Mouse (Mus musculus): ENCODE measurements around the gene A230050P20Rik. TPM values are rescaled to one million over a fixed set of nuclear protein-coding genes. Genes with fewer than 3 reads are reported as not detected.
"Not testable (repeated sequence)": the region's sequence is repeated elsewhere in the genome, so short reads cannot be mapped to it uniquely, and the experiment has no call there.

A230050P20Rik gene
- 22.3 and 37.9 TPM in 2 replicates for polyA plus RNA-seq (2012; rRNA removed)

DNA sequence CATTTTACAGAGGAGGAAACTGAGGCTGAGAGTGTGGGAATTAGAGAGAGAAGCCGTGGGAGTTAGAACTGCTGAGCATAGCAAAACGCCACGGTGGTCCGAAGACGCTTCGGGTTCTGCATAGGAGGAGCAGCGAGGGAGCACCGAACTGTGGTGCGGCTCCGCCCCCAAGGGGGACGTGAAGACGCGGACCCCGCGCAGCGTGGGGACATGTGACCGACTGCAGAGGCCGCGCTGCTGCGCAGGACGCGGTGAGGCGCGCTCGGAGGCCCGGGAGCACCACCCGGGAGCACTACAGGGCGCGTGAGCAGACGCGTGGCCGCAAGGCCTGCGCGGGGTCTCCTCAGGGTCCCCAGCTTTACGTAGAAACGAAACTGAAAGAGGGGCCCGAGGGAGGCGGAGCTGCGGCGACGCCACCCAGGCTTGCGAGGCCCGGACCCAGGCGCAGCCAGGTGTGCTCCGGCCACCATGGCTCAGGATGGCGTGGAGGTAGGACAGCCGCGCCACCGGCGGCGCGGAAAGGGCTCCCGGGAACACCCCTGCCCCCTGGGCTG lies at the start of gene A230050P20Rik:
A230050P20Rik (plus strand) TSS at position 195 of the 554 bp plus-strand sequence.
- Histone ChIP-seq H3K36me3 (ENCODE audit: control insufficient read depth, insufficient read depth, low read length) (peaks cover 5% of the 10 kb centered on the region; the same call in 1 of the 2 replicates), H3K4me3 (ENCODE audit: low read depth, low read length) (peak within 1 kb of the TSS; percentile 86), H3K27me3 (ENCODE audit: control insufficient read depth, insufficient read depth, low read length) (0 out of 2 replicates have a peak, but pooled peaks cover 4% of the 10 kb centered on the region), H3K4me1 (ENCODE audit: control insufficient read depth, insufficient read depth, insufficient read length, low read length) (peaks cover 9% of the 10 kb centered on the region), H3K27ac (ENCODE audit: insufficient read depth, low read depth, low read length) (no peak within 1 kb of the TSS)
- WGBS = 3% methylated on average over 53 of the region's 53 CpGs
- no peak for TF ChIP-seq POLR2A (IDR thresholded peaks at IDR 0.05; ENCODE audit: low read depth, low read length)
- TF ChIP-seq CTCF (IDR thresholded peaks at IDR 0.05; ENCODE audit: extremely low read depth, insufficient read length, insufficient replicate concordance, low read depth, low read length) = no peak

DNA sequence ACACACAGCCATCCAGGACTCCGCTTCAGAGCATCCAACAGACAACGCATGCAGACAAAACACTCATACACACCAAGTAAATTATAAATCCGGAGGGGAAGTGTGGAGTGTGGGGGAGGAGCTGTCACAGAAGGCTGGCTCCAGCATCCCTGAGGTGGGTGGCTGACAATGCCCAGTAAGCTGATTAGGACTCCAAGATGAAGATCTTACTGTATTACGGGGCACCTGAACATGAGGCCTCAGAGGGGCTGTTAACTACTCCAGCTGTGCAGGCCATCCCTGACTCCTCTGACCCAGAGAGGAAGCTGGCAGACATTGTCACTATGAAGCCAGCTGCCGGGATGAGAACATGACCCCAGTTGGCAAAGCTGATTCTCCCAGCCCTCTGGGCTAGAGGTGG lies 48.4 kb upstream of the A230050P20Rik start:
- Histone ChIP-seq H3K4me1 (ENCODE audit: control insufficient read depth, insufficient read depth, insufficient read length, low read length) (0 out of 2 replicates have a peak, but pooled peaks cover under 1% of the 10 kb centered on the region), H3K27ac (ENCODE audit: insufficient read depth, low read depth, low read length) (no peak overlapping the region), H3K27me3 (ENCODE audit: control insufficient read depth, insufficient read depth, low read length) (0 out of 2 replicates have a peak, but pooled peaks cover under 1% of the 10 kb centered on the region), H3K4me3 (ENCODE audit: low read depth, low read length) (no peak overlapping the region), H3K36me3 (ENCODE audit: control insufficient read depth, insufficient read depth, low read length) (no peaks in the 10 kb centered on the region)
- TF ChIP-seq POLR2A (IDR thresholded peaks at IDR 0.05; ENCODE audit: low read depth, low read length) = no peak
- TF ChIP-seq CTCF (IDR thresholded peaks at IDR 0.05; ENCODE audit: extremely low read depth, insufficient read length, insufficient replicate concordance, low read depth, low read length) = no peak
- WGBS = 76% methylated on average over 5 of the region's 5 CpGs

- TF ChIP-seq POLR2A (IDR thresholded peaks at IDR 0.05; ENCODE audit: low read depth, low read length) = no peak
- TF ChIP-seq CTCF (IDR thresholded peaks at IDR 0.05; ENCODE audit: extremely low read depth, insufficient read length, insufficient replicate concordance, low read depth, low read length) = no peak
- WGBS = 86% methylated on average over 3 of the region's 3 CpGs
- Histone ChIP-seq H3K36me3 (ENCODE audit: control insufficient read depth, insufficient read depth, low read length) (no peaks in the 10 kb centered on the region), H3K4me3 (ENCODE audit: low read depth, low read length) (no peak overlapping the region), H3K4me1 (ENCODE audit: control insufficient read depth, insufficient read depth, insufficient read length, low read length) (no peaks in the 10 kb centered on the region), H3K27me3 (ENCODE audit: control insufficient read depth, insufficient read depth, low read length) (no peaks in the 10 kb centered on the region), H3K27ac (ENCODE audit: insufficient read depth, low read depth, low read length) (no peak overlapping the region)
These were observed 45.6 kb upstream of the A230050P20Rik start for GRCm38 (mm10) chr9:20822821-20823220.

GRCm38 (mm10) chr9:20825781-20826180 lies 42.7 kb upstream of the A230050P20Rik start:
- no peak for TF ChIP-seq CTCF (IDR thresholded peaks at IDR 0.05; ENCODE audit: extremely low read depth, insufficient read length, insufficient replicate concordance, low read depth, low read length)
- TF ChIP-seq POLR2A (IDR thresholded peaks at IDR 0.05; ENCODE audit: low read depth, low read length) = no peak
- H3K4me1 ChIP-seq (ENCODE audit: control insufficient read depth, insufficient read depth, insufficient read length, low read length) = peaks cover 1% of the 10 kb centered on the region; the same call in 1 of the 2 replicates
- WGBS = 45% methylated on average over 5 of the region's 5 CpGs
- no peaks in the 10 kb centered on the region for H3K36me3 ChIP-seq (ENCODE audit: control insufficient read depth, insufficient read depth, low read length)
- no peak overlapping the region for H3K4me3 ChIP-seq (ENCODE audit: low read depth, low read length)
- H3K27me3 ChIP-seq (ENCODE audit: control insufficient read depth, insufficient read depth, low read length) = no peaks in the 10 kb centered on the region
- H3K27ac ChIP-seq (ENCODE audit: insufficient read depth, low read depth, low read length) = no peak overlapping the region

DNA sequence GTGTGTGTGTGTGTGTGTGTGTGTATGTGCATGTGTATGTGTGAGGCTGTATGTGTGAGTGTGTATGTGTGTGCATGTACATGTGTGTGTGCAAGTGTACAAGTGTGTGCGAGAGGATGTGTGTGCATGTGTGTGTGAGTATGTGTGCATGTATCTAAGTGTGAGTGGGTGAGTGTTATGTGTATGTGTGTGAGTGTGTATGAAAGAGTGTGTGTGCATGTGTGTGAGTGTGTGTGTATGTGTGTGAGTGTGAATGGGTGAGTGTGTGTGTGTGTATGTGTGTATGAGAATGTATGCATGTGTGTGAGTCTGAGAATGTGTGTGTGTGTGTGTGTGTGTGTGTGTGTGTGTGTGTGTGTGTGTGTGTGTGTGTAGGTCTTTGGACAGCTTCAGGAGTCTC lies 40.3 kb upstream of the A230050P20Rik start:
- Histone ChIP-seq H3K4me3 (ENCODE audit: low read depth, low read length) (no peak overlapping the region), H3K27me3 (ENCODE audit: control insufficient read depth, insufficient read depth, low read length) (no peaks in the 10 kb centered on the region), H3K4me1 (ENCODE audit: control insufficient read depth, insufficient read depth, insufficient read length, low read length) (peaks cover 3% of the 10 kb centered on the region; the same call in 1 of the 2 replicates), H3K27ac (ENCODE audit: insufficient read depth, low read depth, low read length) (no peak overlapping the region), H3K36me3 (ENCODE audit: control insufficient read depth, insufficient read depth, low read length) (no peaks in the 10 kb centered on the region)
- no peak for TF ChIP-seq POLR2A (IDR thresholded peaks at IDR 0.05; ENCODE audit: low read depth, low read length)
- TF ChIP-seq CTCF (IDR thresholded peaks at IDR 0.05; ENCODE audit: extremely low read depth, insufficient read length, insufficient replicate concordance, low read depth, low read length) = no peak
- WGBS = 95% methylated on average over 1 of the region's 1 CpGs

DNA sequence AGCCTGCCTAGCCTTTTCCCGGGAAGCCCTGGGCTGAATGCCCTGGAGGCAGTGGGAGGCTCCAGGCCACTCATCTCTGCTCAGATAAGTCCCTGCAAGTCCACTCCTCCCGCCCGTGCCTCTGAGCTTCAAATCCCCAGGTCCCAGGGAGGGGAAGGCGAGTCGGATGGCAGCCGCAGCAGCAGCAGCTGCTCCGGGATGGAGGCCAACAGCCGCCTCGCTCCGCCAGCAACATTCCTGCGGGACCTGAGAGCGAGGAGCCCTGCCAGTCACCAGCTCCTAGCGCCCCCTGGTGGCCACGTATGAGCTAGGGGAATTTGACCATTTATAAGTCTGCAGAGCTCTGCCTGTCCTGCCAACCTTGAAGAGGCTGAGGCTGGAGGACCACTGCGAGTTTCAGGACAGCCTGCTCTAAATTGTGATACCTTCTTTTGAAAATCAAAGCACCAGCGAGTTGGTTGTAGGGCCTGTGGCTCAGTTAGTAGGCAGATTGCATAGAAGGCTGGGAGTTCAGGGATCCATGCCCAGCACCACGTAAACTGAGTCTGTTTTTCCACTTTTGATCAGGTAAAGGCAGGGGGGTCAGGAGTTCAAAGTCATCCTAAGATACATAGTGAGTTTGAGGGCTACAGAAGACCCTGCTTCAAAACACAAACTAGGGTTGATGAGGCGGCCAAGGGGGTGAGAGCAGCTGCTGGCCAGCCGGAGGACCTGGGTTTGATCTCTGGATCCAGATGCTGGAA lies 37.4 kb upstream of the A230050P20Rik start:
- 16% methylated on average over 19 of the region's 19 CpGs for WGBS
- Histone ChIP-seq H3K36me3 (ENCODE audit: control insufficient read depth, insufficient read depth, low read length) (no peaks in the 10 kb centered on the region), H3K27ac (ENCODE audit: insufficient read depth, low read depth, low read length) (no peak overlapping the region), H3K27me3 (ENCODE audit: control insufficient read depth, insufficient read depth, low read length) (no peaks in the 10 kb centered on the region), H3K4me1 (ENCODE audit: control insufficient read depth, insufficient read depth, insufficient read length, low read length) (peaks cover 3% of the 10 kb centered on the region; the same call in 1 of the 2 replicates), H3K4me3 (ENCODE audit: low read depth, low read length) (no peak overlapping the region)
- TF ChIP-seq POLR2A (IDR thresholded peaks at IDR 0.05; ENCODE audit: low read depth, low read length) (no peak), CTCF (IDR thresholded peaks at IDR 0.05; ENCODE audit: extremely low read depth, insufficient read length, insufficient replicate concordance, low read depth, low read length) (peak; percentile 92)

DNA sequence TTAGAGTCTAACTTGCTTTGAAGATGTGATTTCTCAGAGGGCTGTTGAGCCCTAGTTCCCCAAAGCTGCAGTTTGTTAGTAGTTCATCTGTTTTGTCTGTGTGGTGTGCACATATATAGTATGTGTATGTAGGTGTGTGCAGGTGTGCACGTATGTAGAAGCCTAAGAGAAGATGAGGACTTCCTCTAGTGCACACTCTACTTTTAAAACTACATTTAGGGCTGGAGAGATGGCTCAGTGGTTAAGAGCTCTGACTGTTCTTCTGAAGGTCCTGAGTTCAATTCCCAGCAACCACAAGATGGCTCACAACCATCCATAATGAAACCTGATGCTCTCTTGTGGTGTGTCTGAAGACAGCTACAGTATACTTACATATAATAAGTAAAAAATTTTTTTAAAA lies 33.6 kb upstream of the A230050P20Rik start:
- Histone ChIP-seq H3K4me1 (ENCODE audit: control insufficient read depth, insufficient read depth, insufficient read length, low read length) (peaks cover 3% of the 10 kb centered on the region; the same call in 1 of the 2 replicates), H3K27ac (ENCODE audit: insufficient read depth, low read depth, low read length) (no peak overlapping the region), H3K27me3 (ENCODE audit: control insufficient read depth, insufficient read depth, low read length) (no peaks in the 10 kb centered on the region), H3K36me3 (ENCODE audit: control insufficient read depth, insufficient read depth, low read length) (no peaks in the 10 kb centered on the region), H3K4me3 (ENCODE audit: low read depth, low read length) (no peak overlapping the region)
- 71% methylated on average over 1 of the region's 1 CpGs for WGBS
- no peak for TF ChIP-seq POLR2A (IDR thresholded peaks at IDR 0.05; ENCODE audit: low read depth, low read length)

DNA sequence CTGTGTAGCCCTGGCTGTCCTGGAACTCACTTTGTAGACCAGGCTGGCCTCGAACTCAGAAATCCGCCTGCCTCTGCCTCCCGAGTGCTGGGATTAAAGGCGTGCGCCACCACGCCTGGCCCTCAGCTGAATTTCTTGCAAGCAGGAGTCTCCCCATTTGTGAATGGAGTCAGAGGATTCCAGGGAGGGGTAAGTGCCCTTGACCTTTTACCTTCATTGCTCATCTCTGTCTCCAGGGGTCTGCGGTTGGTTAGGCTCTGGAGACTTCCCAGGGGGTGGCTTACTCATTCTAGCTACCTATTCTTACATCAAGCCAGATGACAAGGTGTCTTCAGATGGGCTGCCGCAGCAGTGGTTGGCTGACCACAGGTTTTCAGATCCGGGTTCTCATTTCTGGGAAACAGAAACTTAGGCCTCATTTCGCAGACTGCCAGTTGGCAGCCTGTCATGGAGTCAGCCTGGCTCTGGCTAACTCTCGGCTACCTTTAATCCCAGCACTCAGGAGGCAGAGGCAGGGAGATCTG lies 32.9 kb upstream of the A230050P20Rik start:
- not testable (repeated sequence) for H3K4me3 ChIP-seq (ENCODE audit: low read depth, low read length); H3K27me3 ChIP-seq (ENCODE audit: control insufficient read depth, insufficient read depth, low read length); H3K4me1 ChIP-seq (ENCODE audit: control insufficient read depth, insufficient read depth, insufficient read length, low read length); H3K36me3 ChIP-seq (ENCODE audit: control insufficient read depth, insufficient read depth, low read length); H3K27ac ChIP-seq (ENCODE audit: insufficient read depth, low read depth, low read length)
- WGBS = 76% methylated on average over 11 of the region's 11 CpGs
